21 mouse cellular contexts compared by ENCODE assay signal in the genomic region with DNA sequence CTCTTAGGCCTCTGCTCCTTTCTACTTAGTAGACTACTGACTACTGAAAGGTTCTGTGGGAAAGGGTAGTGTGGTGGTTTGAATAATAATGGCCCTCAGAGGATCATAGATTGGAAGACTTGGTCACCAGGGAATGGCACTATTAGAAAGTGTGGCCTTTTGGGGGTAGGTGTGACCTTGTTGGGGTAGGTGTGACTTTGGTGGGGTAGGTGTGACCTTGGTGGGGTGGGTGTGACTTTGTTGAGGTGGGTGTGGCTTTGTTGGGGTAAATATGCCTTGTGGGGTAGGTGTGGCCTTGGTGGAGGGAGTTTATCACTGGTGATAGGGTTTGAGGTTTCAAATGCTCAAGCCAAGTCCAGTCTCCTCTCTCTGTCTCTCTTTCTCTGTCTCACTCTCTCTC.
"Had no signal": no experiment of that assay in that cellular context is flagged by ENCODE, and none has a peak within 500 bp of the region (broad histone marks: within the 10 kb centered on the region; RNA-seq: fewer than 3 reads in every experiment).

No protein-coding gene starts in this region.

- H3K4me2 ChIP-seq: lung, embryonic 15.5 days; midbrain, embryonic 11.5 days; midbrain, embryonic 13.5 days; midbrain, embryonic 15.5 days; neural tube, embryonic 13.5 days; neural tube, embryonic 15.5 days had no signal

- H3K9me3 ChIP-seq: lung, embryonic 15.5 days; megakaryocyte, embryonic 14.5 days; midbrain, embryonic 13.5 days; midbrain, embryonic 15.5 days; neural tube, embryonic 13.5 days; neural tube, embryonic 15.5 days had no signal

- H3K4me3 ChIP-seq: lung, embryonic 15.5 days; megakaryocyte, embryonic 14.5 days; midbrain, embryonic 13.5 days; midbrain, embryonic 15.5 days; neural tube, embryonic 13.5 days; neural tube, embryonic 15.5 days had no signal

- H3K27me3 ChIP-seq: lung, embryonic 15.5 days; midbrain, embryonic 13.5 days; midbrain, embryonic 15.5 days; neural tube, embryonic 13.5 days; neural tube, embryonic 15.5 days had no signal

- H3K27ac ChIP-seq: lung, embryonic 15.5 days; macrophage; midbrain, embryonic 13.5 days; midbrain, embryonic 15.5 days; neural tube, embryonic 13.5 days; neural tube, embryonic 15.5 days had no signal

- H3K4me1 ChIP-seq: midbrain, embryonic 13.5 days; midbrain, embryonic 15.5 days; neural tube, embryonic 15.5 days had no signal

- DNase-seq: liver, postnatal 0 days; lung, adult 2 months; lung, postnatal 14 days; lung, postnatal 36 days; retina, postnatal 1 day; right cerebral cortex, adult 18-20 months; right cerebral cortex, postnatal 25 days; right cerebral cortex, postnatal 4 days; spleen, adult 18-20 months; thymus, adult 18-20 months; thymus, postnatal 14 days; thymus, postnatal 36 days had no signal

- H3K9ac ChIP-seq: liver, postnatal 0 days; lung, embryonic 15.5 days; midbrain, embryonic 13.5 days; midbrain, embryonic 15.5 days; neural tube, embryonic 13.5 days; neural tube, embryonic 15.5 days had no signal

- H3K36me3 ChIP-seq: lung, embryonic 15.5 days; midbrain, embryonic 13.5 days; midbrain, embryonic 15.5 days; neural tube, embryonic 13.5 days; neural tube, embryonic 15.5 days had no signal

- ATAC-seq: liver, postnatal 0 days; lung, postnatal 0 days; midbrain, embryonic 13.5 days; midbrain, embryonic 15.5 days had no signal
